Mouse (Mus musculus) kidney, adult 2 months (tissue): ENCODE measurements at regions not wholly inside any gene's neighbourhood (a gene's known extent, or its start where the extent isn't known, plus 50 kb on each side); places are given as distances from the start of the nearest gene placed in this dataset.

ENCODE experiments used
- CTCF ChIP-seq: fragments of 200-500 bp; conservative IDR thresholded peaks from 2 replicates; pipeline ENCODE4 v1.5.1; 2011; ENCODE audit warnings: low read depth, mild to moderate bottlenecking, control low read depth, low read length, moderate library complexity, mixed read lengths; ENCODE audit not compliant: insufficient read depth, insufficient read length
- POLR2A ChIP-seq: fragments of 200-500 bp; IDR thresholded peaks from one replicate; pipeline ENCODE4 v1.6.1; 2011; ENCODE audit warnings: low read depth, low read length, control low read depth

DNA sequence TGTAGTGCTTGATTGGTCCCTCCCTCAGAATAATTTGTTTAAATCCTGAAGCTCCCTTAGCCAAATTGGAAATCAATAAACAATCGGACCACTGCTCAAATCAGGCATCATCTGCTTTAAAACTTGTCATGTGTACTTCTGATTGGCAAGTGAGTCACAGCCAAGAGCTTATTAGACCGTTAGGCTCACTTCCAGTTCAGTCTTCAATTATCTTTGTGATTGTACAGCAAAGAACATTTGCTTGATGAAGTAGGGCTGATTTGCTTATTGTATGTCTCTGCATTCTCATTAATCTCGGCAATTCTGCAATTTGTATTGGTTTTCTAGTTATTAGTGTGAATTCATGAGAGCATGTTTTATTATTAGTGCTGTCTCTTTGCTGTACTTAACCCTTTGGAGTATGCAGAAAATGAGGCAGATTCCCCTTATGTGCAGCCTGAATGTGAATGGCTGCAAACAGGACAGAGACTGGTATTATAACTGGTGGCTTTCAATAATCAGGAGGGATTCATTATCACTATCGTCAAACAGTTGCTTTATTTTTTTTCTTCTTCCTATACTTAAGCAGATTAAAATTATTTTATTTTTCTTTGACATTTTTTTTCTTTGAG, 406.8 kb upstream of the Prmt6 start:
- TF ChIP-seq CTCF = no peak
- no peak for TF ChIP-seq POLR2A
